Mouse (Mus musculus) intestine, embryonic 16.5 days (tissue): ENCODE measurements around the gene Slc15a1. TPM values are rescaled to one million over a fixed set of nuclear protein-coding genes. Genes with fewer than 3 reads are reported as not detected.

Source experiments
- ATAC-seq: fragments of 200-750 bp; cut with Nextera tagmentation; 2 replicates; pipeline ENCODE4 v1.8.0; 2017; ENCODE audit warnings: moderate TSS enrichment, moderate library complexity
- H3K27ac ChIP-seq: fragments of 300-500 bp; sonication (generic); 2 replicates; pipeline ENCODE4 v1.5.1; 2014; ENCODE audit warnings: mild to moderate bottlenecking, low read length
- H3K27me3 ChIP-seq: fragments of 300-500 bp; sonication (generic); replicated peaks from 2 replicates; pipeline ENCODE4 v1.6.1; 2014; ENCODE audit warnings: low read length, control low read depth, mixed read lengths; ENCODE audit not compliant: control insufficient read depth, insufficient read depth
- H3K36me3 ChIP-seq: fragments of 300-500 bp; sonication (generic); 2 replicates; pipeline ENCODE4 v1.6.1; 2014; ENCODE audit warnings: low read length, control low read depth; ENCODE audit not compliant: control insufficient read depth, insufficient read depth
- H3K4me1 ChIP-seq: fragments of 300-500 bp; sonication (generic); 2 replicates; pipeline ENCODE4 v1.6.1; 2014; ENCODE audit warnings: low read length, control low read depth, mixed read lengths; ENCODE audit not compliant: control insufficient read depth, insufficient read depth
- H3K4me2 ChIP-seq: fragments of 300-500 bp; sonication (generic); 2 replicates; pipeline ENCODE4 v1.6.1; 2014; ENCODE audit warnings: low read depth, low read length, control low read depth
- H3K4me3 ChIP-seq: fragments of 300-500 bp; sonication (generic); 2 replicates; pipeline ENCODE4 v1.5.1; 2014; ENCODE audit warnings: mild to moderate bottlenecking, low read length
- H3K9ac ChIP-seq: fragments of 300-500 bp; sonication (generic); 2 replicates; pipeline ENCODE4 v1.6.1; 2014; ENCODE audit warnings: low read depth, low read length
- H3K9me3 ChIP-seq: fragments of 300-500 bp; sonication (generic); 2 replicates; pipeline ENCODE4 v1.6.1; 2016; ENCODE audit warnings: low read length, control low read depth; ENCODE audit not compliant: control insufficient read depth
- WGBS: fragments of 180-500 bp; shearing (Covaris S2); extraction: QIAGEN DNeasy Blood & Tissue Kit; methylation state at CpG from one replicate; pipeline ENCODE4 v1.1.7; 2014; 5-methylcytosine and 5-hydroxymethylcytosine counted together
- polyA plus RNA-seq: library from polyadenylated mRNA; unstranded; fragments of >200 nt; fragmentation: Nextera tagmentation; extraction: Ambion mirVana; gene quantifications from 2 replicates; pipeline ENCODE4 v1.2.1, GENCODE M21; 2015

Gene Slc15a1
- polyA plus RNA-seq, 1 experiment from 2014 or later = 12.6 TPM

- no peak overlapping the region for H3K27ac ChIP-seq
- H3K9me3 ChIP-seq = no peaks in the 10 kb centered on the region
- H3K9ac ChIP-seq = no peak overlapping the region
- ATAC-seq = no peak
- H3K4me1 ChIP-seq = no peaks in the 10 kb centered on the region
- H3K4me3 ChIP-seq = no peak overlapping the region
- no peaks in the 10 kb centered on the region for H3K27me3 ChIP-seq
- H3K4me2 ChIP-seq = no peak overlapping the region
- WGBS = 88% methylated on average over 3 of the region's 3 CpGs
- no peaks in the 10 kb centered on the region for H3K36me3 ChIP-seq
Measured at GRCm38 (mm10) chr14:121479096-121479495, 26.0 kb downstream of the Slc15a1 start.

- Histone ChIP-seq H3K27ac (no peak overlapping the region), H3K9ac (no peak overlapping the region), H3K36me3 (no peaks in the 10 kb centered on the region), H3K27me3 (no peaks in the 10 kb centered on the region), H3K9me3 (no peaks in the 10 kb centered on the region), H3K4me3 (no peak overlapping the region), H3K4me2 (no peak overlapping the region), H3K4me1 (no peaks in the 10 kb centered on the region)
- 80% methylated on average over 14 of the region's 14 CpGs for WGBS
- no peak for ATAC-seq
Measured at GRCm38 (mm10) chr14:121477925-121478693, 26.9 kb downstream of the Slc15a1 start.

DNA sequence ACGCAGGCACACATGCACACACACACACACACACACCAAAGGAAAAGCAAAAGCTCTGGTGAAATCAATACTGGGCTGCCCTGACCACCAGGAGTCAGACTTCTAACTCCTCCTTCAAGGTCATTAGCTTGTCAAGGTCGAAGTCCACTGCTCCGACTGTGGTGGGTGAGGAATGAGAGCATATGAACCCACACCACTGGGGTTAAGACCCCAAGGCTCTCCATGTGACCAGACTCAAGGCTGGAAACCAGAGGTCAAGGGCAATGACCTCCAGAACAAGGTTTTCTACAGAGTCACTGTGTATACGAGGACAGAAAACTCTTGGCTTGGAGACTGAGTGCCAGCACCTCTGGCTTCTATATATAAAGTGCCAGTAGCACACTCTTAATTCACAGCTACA is 31.2 kb downstream of the Slc15a1 start:
- H3K4me1 ChIP-seq = no peaks in the 10 kb centered on the region
- H3K9me3 ChIP-seq = no peaks in the 10 kb centered on the region
- no peak overlapping the region for H3K9ac ChIP-seq
- ATAC-seq = no peak
- H3K4me3 ChIP-seq = no peak overlapping the region
- 65% methylated on average over 4 of the region's 4 CpGs for WGBS
- no peak overlapping the region for H3K27ac ChIP-seq
- no peaks in the 10 kb centered on the region for H3K27me3 ChIP-seq
- no peaks in the 10 kb centered on the region for H3K36me3 ChIP-seq
- no peak overlapping the region for H3K4me2 ChIP-seq

GRCm38 (mm10) chr14:121471545-121472121 is 33.4 kb downstream of the Slc15a1 start:
- peak; percentile 95 for ATAC-seq
- Histone ChIP-seq H3K9ac (no peak overlapping the region), H3K9me3 (no peaks in the 10 kb centered on the region), H3K27ac (peak overlapping the region; percentile 58), H3K4me3 (no peak overlapping the region), H3K4me2 (no peak overlapping the region), H3K27me3 (no peaks in the 10 kb centered on the region), H3K4me1 (no peaks in the 10 kb centered on the region), H3K36me3 (no peaks in the 10 kb centered on the region)
- 54% methylated on average over 11 of the region's 11 CpGs for WGBS

DNA sequence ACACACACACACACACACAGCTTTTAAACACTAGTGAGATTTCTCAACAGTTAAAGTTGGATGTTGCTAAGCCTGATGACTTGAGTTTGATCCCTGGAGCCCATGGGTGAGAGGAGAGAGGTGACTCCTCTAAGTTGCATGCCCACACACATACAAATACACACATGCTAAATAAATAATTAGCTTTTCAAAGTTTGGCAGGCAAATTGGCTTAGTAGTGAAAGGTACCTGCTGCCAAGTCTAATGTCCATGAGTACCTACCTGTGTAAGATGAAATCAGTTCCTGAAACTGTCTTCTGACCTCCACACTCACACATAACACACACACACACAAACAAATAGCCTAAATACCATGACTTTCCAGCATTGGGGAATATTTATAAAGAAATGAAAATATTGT is 35.5 kb downstream of the Slc15a1 start:
- no peak overlapping the region for H3K27ac ChIP-seq
- H3K36me3 ChIP-seq = no peaks in the 10 kb centered on the region
- H3K4me3 ChIP-seq = no peak overlapping the region
- no peak overlapping the region for H3K9ac ChIP-seq
- no peak overlapping the region for H3K4me2 ChIP-seq
- no peaks in the 10 kb centered on the region for H3K27me3 ChIP-seq
- H3K9me3 ChIP-seq = no peaks in the 10 kb centered on the region
- ATAC-seq = no peak
- H3K4me1 ChIP-seq = no peaks in the 10 kb centered on the region

GRCm38 (mm10) chr14:121467646-121468045 is 37.4 kb downstream of the Slc15a1 start:
- no peak overlapping the region for H3K4me2 ChIP-seq
- no peaks in the 10 kb centered on the region for H3K27me3 ChIP-seq
- no peak overlapping the region for H3K27ac ChIP-seq
- no peak overlapping the region for H3K9ac ChIP-seq
- H3K4me3 ChIP-seq = no peak overlapping the region
- no peaks in the 10 kb centered on the region for H3K4me1 ChIP-seq
- H3K36me3 ChIP-seq = no peaks in the 10 kb centered on the region
- ATAC-seq = no peak
- H3K9me3 ChIP-seq = no peaks in the 10 kb centered on the region
- 96% methylated on average over 6 of the region's 6 CpGs for WGBS

GRCm38 (mm10) chr14:121466501-121466900 is 38.6 kb downstream of the Slc15a1 start:
- 82% methylated on average over 4 of the region's 4 CpGs for WGBS
- ATAC-seq = no peak
- H3K27me3 ChIP-seq = no peaks in the 10 kb centered on the region
- no peak overlapping the region for H3K9ac ChIP-seq
- no peaks in the 10 kb centered on the region for H3K4me1 ChIP-seq
- no peak overlapping the region for H3K4me3 ChIP-seq
- H3K36me3 ChIP-seq = no peaks in the 10 kb centered on the region
- no peaks in the 10 kb centered on the region for H3K9me3 ChIP-seq
- no peak overlapping the region for H3K27ac ChIP-seq
- H3K4me2 ChIP-seq = no peak overlapping the region

- Histone ChIP-seq H3K27me3 (no peaks in the 10 kb centered on the region), H3K4me2 (no peak overlapping the region), H3K27ac (no peak overlapping the region), H3K9ac (no peak overlapping the region), H3K36me3 (no peaks in the 10 kb centered on the region), H3K4me1 (no peaks in the 10 kb centered on the region), H3K4me3 (no peak overlapping the region), H3K9me3 (no peaks in the 10 kb centered on the region)
- 98% methylated on average over 2 of the region's 2 CpGs for WGBS
- peak; percentile 74 for ATAC-seq
Measured at GRCm38 (mm10) chr14:121464318-121464717, 40.7 kb downstream of the Slc15a1 start.

- Histone ChIP-seq H3K4me3 (no peak overlapping the region), H3K4me1 (no peaks in the 10 kb centered on the region), H3K4me2 (no peak overlapping the region), H3K9me3 (no peaks in the 10 kb centered on the region), H3K36me3 (no peaks in the 10 kb centered on the region), H3K9ac (no peak overlapping the region), H3K27ac (no peak overlapping the region), H3K27me3 (no peaks in the 10 kb centered on the region)
- no peak for ATAC-seq
- WGBS = 56% methylated on average over 5 of the region's 5 CpGs
Measured at GRCm38 (mm10) chr14:121462756-121463155, 42.3 kb downstream of the Slc15a1 start.
